Mouse (Mus musculus): ENCODE results near the gene Gadl1.

- no peak for TF ChIP-seq CTCF (IDR thresholded peaks at IDR 0.05; ENCODE audit: extremely low read depth, insufficient read depth, low read length)
- TF ChIP-seq POLR2A (IDR thresholded peaks at IDR 0.05; ENCODE audit: extremely low read depth, insufficient read depth, low read length), result no peak
Measured at GRCm38 (mm10) chr9:115937915-115938314, 28.7 kb downstream of the Gadl1 start.

Measured in cortical plate, adult 2 months (tissue).